Mouse (Mus musculus): ENCODE measurements around the gene Ryr2. TPM values are rescaled to one million over a fixed set of nuclear protein-coding genes. Genes with fewer than 3 reads are reported as not detected.

Gene Ryr2
- polyA plus RNA-seq, 1 experiment, result 0.68 TPM

DNA sequence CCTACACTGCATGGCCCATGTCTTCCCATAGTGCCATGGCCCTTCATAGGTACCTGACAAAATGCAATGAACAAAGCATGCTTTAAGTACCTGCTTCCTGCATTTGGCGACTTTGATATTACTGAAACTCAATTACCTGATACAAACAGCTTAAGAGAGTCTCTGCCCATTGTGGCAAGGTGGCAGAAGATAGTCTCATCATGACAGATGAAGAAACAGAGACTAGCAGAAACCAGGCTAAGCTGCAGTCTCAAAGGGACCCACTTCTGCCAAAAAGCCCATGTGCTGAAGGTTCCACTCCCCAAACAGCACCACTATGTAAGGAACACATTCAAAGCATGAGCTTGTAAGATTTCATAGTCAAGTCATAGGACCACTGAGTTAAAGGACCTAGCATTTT lies 7.8 kb downstream of the Ryr2 start:
- 89% methylated on average over 1 of the region's 1 CpGs for WGBS
- DNase-seq (ENCODE audit: low read depth, low spot score), result no peak

DNA sequence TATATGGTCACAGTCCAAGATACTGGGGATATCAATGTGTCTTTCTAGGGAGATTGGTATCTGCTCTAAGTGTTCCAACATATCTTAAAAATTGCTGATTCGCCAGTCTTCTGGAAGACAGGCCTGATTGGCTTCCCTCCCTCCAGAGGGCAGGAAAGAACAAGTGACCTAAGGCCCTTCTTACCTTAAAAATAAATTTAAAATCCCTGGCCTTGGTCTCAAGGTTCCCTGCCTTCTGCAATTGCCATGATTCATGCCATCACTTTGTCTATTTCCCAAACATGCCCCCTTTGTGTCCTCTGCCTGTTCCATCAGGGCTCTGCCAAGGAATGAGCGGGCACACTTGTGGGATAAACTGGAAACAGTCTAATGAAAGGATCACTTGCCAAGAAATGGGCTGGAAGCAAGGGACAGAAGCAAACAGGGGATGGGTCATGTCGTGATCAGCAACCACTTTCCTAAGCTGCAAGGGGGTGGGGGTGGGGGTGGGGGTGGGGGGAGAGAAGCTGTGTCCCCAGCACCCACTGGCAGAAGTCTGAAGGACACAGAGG lies 10.3 kb downstream of the Ryr2 start:
- no peak for DNase-seq (ENCODE audit: low read depth, low spot score)
- WGBS, result 77% methylated on average over 3 of the region's 3 CpGs

DNA sequence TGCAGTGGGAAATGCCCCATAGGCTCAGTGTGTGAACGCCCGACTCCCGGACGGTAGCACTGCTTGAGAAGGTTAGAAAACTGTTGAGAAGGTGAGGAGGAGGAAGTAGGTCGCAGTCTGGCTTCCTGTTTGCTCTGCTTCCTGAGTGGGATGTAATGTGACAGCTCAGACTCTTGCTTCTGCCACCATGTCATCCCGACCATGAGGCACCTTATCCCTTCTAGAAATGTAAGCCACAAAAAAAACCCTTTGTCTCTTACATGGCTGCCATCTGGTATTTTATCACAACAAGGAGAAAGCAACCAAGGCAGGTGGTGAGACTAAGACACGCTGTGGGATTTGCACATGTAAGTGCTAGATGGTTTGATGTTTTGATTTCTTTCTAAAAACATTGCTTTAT lies 12.2 kb downstream of the Ryr2 start:
- WGBS, result 71% methylated on average over 7 of the region's 7 CpGs
- DNase-seq (ENCODE audit: low read depth, low spot score), result no peak

DNA sequence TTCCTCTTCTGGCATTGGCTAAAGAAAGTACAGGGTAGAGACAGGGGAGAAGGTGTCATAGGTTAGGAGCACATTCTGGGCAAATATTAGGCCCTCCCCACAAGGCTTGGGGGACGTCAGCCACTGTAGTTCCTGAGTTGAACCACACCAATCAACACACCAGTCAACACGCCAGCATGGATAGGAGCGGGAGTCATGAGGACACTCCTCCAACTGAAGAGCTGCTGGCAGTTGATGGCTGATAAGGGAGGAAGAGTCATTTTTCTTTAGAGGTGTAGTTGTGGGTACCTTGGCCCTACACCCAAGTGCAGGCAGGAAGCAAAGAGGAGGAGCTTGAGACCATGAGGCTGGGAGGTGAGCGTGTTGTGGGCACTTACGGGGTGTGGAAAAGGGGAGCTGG lies 13.6 kb downstream of the Ryr2 start:
- 80% methylated on average over 5 of the region's 5 CpGs for WGBS
- no peak for DNase-seq (ENCODE audit: low read depth, low spot score)

DNA sequence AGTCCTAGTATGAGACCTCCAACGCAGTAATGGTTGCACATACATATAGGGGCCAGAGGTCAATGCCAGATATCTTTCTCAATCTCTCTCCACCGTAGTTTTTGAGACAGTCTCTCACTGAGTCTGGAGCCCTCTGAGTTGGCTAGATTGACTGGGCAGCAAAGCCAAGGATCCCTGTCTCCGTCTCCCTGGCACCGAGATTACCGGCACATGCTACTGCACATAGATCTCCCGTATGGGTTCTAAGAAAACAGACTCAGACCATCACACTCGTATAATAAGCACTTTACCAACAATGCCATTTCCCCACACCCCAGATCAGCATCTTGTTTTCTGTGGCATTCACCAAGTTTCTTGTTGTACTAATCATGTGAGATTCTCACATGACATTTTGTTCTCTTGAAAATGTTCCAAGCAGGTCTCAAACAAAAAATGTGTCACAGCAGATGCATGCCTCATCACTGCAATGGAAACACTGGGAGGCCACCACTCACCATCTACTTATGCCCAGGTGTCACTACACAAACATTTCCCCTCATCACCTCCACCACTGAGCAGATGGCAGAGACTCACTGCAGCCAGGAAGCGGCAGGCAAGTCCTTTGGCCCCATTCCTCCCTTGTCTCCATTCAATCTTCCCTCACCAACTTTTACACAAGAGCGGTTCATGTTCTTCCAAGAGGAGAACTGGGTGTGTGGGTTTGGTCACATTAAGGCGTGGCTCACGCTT lies 14.2 kb downstream of the Ryr2 start:
- 84% methylated on average over 11 of the region's 11 CpGs for WGBS
- no peak for DNase-seq (ENCODE audit: low read depth, low spot score)

DNA sequence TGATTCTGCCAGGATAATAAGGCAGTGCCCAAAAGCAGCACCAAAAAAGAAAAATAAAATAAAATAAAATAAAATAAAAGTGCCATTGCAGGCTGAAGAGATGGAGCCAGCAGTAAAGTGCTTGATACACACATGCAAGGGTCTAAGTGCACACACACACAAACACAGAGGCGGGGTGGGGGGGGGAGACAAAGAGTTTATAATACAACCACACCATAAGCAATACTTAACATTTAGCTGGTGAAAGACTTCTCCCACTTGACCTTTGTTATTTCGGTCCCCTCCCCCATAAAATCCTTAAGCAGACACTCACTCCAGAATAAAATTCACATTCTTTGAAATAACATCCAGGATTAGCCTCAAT lies 22.7 kb downstream of the Ryr2 start:
- WGBS, result 66% methylated on average over 2 of the region's 2 CpGs
- no peak for DNase-seq (ENCODE audit: low read depth, low spot score)

DNA sequence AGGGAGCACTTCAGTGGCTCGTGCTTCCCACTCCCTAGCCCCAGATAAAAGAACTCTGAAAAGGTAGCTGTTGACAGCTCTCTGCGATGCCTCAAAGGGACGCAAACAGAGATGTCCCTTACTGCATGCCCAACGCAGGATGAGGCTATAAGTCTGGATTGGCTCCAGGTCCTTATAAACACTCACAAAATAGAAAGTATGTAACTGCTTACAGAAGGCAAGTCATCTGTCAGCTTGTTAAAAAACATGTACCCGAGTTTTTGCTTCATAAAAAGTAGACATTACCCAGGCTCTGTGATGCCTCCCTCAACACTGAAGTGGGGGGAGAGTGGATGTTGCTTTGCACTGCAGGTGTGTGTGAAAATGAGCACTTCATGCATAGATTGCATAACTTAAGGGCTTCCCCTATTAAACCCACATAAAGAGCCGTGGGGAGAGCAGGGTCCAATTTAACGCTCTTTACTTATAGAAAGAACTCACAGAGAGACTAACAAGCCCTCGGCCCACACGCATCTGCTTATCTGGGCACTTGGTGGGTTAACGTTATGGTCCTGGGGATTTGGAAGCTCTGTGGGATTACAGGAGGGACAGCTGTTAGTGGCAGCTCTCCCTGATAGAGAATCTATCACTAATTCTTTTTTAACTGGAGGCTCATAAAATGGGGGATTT lies 23.2 kb downstream of the Ryr2 start:
- WGBS, result 47% methylated on average over 10 of the region's 10 CpGs
- DNase-seq (ENCODE audit: low read depth, low spot score), result no peak

DNA sequence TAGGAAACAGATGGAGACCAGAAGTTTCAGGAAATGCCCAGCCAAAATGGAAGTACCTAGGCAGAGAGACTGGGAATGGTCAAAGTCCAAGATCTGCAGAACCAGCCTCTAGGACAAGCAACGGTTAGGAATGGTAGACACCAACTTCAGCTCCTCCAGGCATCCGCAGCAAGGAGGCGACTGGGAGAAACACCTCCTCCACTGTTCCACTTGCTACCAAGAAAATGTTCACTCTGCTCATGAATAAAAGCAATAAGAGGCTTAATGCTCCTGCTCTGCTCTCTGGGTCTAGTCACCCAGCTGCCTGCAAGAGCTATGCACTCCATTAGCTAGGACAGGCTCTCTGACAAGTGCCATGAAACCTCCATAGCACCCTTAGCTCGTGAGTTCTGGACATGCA lies 26.2 kb downstream of the Ryr2 start:
- DNase-seq (ENCODE audit: low read depth, low spot score), result no peak
- 69% methylated on average over 4 of the region's 4 CpGs for WGBS

DNA sequence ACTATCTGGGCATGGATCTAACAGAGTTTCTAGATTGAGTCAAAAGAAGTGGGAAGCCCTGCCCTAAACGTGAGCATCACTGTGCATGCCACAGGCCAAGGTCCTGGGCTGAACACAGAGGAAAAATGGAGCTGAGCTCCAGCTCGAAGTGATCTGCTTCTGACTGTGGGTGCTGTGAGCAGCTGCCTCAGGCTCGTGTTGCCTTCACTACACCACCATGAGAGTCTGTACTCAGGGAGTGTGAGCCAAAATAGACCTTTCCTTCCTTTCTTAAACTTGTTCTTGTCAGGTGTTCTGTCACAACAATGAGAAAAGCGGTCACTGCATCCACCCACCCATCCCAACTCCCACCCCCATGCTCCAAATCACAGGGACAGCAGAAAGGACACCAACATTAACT lies 27.2 kb downstream of the Ryr2 start:
- WGBS, result 66% methylated on average over 4 of the region's 4 CpGs
- no peak for DNase-seq (ENCODE audit: low read depth, low spot score)

DNA sequence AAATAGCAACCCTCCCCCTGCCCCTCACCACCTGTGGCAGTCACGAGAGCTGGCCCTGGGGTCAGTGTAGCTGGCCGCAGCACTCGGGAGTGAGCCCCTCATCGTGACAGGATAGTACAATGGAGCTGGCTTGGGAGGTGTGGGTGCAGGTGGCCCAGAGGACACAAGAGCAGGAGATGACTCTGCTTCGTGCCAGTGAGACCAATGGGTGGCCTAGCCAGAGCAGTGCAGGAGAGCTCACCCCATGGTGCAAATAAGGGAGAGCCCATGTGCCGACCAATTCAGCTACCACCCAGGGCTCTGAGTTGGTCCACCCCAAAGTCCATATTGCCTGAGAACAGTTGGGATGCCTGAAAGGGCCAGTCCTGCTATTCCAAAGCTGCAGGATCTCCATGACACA lies 31.8 kb downstream of the Ryr2 start:
- no peak for DNase-seq (ENCODE audit: low read depth, low spot score)
- WGBS, result 85% methylated on average over 6 of the region's 6 CpGs

DNA sequence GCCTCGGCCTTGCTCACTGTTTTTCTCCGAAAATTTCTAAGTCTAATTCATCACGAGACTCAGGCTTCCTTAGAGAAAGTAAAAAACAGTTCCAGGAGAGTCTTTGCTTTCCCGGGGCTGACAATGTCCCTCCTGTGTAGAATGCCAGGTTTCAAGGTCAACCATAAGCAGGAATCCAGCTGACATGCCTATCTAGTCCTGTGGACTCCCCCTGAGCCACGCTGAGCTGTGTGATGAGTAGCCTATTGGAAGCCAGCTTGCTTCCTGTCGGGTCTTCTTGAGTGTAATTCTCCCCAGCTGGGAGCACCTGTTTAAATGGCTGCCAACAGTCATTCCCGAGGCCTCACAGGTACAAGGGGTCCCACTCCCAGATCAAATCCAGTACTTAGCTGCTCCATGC lies 34.2 kb downstream of the Ryr2 start:
- WGBS, result 46% methylated on average over 7 of the region's 7 CpGs
- DNase-seq (ENCODE audit: low read depth, low spot score), result no peak

DNA sequence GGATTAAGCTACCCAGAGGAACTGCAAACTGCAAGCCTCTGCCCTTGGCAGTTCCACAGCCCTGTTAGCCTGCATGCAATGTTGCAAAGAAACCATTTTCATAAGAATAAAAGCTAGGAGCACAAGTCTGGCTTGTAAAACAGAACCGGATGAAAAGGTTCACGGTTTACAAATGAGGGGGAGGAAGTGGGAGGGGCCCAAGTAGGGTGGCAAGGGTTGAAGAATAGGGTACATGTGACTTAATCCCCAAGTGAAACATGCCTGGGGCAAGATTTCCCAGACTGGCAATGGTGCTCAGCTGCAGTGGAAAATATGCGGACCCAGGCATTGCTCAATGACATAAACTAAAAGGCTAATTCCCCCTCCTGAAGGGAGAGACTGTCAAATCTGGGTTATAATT lies 34.6 kb downstream of the Ryr2 start:
- WGBS, result 43% methylated on average over 3 of the region's 3 CpGs
- no peak for DNase-seq (ENCODE audit: low read depth, low spot score)

DNA sequence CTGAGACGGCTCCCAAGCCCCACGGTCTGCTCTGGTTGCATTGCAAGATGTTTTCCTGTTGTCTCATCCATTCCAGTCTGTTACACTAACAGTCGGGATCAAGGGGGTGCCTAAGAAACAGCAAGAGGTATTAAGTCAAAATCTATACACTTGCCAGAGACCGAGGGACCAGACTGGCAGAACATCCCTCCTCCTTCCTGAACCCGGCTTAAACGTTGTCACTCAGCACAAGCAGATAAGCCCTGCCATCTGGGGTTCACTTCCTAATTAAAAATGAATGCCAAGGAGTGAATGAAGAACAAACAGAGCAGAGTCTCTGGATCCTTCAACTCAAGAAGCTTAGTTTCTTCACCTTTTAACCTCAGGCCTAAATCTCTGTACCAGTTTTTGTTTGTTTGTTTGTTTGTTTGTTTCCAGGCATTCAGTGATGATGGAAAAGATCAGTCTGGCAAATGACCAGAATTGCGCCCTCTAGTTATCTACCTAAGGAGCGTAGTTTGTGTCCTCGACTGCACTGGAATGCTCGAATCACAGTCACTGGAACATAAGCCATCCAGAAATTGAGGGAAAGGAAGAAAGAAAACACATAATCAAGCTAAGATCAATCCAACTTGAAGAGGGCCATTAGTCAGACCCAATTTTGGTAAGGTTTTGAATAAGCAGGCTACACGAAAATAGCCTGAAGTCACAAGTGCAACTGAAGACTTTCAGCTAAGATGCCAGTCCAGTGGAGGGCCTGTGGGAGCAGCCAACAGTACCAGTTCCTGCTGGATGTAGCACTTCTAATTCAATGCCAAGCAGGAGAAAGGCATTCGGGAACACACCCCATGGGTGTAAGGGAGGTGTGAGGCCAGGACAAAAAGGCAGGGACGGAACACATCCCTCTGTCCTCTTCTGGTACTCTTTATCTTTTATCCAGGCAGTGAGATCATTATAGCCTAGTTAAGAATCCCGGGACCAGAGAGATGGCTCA lies 36.3 kb downstream of the Ryr2 start:
- 77% methylated on average over 14 of the region's 14 CpGs for WGBS
- DNase-seq (ENCODE audit: low read depth, low spot score), result no peak

DNA sequence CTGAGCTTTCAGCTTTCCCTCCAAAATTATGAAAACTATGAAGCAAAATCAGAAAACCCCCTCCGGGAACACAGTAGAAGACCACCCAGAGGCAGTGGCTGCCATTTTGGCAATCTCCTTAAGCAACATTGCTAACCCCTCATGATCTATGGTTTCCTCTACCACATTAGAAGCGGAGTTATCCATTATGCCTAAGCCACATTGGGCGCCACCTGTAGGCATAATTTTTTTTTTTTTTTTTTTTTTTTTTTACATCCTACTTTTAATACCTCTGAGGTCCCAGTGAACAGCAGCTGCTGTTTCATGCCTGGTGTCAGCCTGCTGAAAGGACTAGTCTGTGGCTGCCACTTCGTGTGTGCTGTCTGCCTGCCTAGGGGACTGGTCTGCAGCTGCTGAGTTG lies 42.2 kb downstream of the Ryr2 start:
- WGBS, result 85% methylated on average over 4 of the region's 4 CpGs

DNA sequence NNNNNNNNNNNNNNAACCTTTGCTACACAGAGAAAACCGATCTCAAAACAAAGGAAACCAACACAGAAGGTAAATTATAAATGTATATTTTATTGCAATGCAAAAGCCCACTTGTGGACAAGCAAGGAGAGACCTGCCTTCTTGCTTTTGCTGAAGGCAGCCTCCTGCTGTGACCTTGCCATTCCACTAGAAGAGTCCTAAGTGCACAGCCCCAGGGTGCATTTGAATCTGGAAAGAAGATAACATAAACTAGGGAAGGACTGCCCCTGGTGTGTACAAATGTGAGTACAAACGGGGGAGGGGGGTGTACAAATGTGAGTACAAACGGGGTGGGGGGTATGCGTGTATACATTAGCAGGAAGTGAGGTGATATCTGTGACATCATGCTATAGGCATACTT lies 43.2 kb downstream of the Ryr2 start:
- WGBS, result 58% methylated on average over 4 of the region's 4 CpGs
- DNase-seq (ENCODE audit: low read depth, low spot score), result no peak

More for the DNA sequence above, 42.2 kb downstream of the Ryr2 start:
- DNase-seq (ENCODE audit: low read depth, low spot score), result no peak

DNA sequence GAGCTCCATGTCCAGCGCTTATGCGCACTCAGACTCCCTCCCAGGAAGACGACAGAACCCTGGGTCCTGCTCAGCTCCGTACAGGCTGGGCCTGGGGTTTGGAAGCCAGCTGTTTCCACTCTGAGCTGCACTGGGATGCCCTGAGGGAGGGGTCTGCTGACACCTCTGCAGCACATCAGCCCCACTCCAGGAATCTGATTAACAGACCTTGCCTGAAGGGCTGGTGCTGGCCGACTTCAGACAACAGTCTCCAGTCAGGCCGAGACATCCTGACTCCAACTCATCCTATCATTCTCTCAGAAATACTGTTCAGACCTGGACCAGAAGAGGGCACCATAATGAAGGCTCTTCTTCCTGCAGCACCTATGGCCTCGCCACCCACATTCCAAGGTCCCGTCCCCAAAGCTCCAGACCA lies 49.4 kb downstream of the Ryr2 start:
- 59% methylated on average over 8 of the region's 8 CpGs for WGBS
- no peak for DNase-seq (ENCODE audit: low read depth, low spot score)

DNA sequence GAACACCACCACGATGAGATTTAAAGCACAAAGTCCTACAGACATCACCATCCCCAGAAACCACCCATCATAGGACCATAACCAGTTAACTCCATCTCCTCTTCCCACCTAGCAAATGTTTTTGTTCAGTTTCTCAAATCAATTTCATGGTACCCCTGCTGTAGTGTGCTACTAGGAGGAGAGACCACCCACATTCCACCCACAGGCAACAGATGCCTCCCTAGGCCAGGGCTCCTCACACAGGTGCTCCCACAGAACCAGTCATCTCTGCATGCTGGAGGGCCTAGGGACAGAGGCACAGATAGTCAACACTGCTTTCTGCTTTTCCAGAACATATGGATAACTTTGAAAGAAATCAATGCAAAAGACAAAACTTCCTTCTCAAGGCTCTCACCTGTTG lies 50.8 kb downstream of the Ryr2 start:
- WGBS, result 72% methylated on average over 1 of the region's 1 CpGs
- no peak for DNase-seq (ENCODE audit: low read depth, low spot score)

DNA sequence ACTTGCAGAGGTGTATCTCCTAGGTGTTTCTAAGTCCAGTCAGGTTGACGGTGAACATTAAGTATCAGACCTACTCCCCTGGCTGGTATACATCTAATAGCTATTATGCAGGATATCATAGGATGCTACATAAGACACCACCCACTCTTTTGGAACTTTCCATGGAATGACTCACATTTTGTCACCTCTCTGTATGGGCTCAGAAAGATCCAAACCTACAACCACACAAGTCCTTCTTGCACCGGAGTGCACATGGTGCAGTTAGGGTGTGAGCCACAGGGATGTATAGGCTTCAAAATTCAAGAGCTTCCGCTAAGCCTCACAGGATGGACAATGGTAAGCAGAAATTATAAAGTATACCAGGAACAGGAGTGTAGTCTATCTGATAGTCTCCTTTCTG lies 52.8 kb downstream of the Ryr2 start:
- 93% methylated on average over 3 of the region's 3 CpGs for WGBS
- DNase-seq (ENCODE audit: low read depth, low spot score), result no peak

DNA sequence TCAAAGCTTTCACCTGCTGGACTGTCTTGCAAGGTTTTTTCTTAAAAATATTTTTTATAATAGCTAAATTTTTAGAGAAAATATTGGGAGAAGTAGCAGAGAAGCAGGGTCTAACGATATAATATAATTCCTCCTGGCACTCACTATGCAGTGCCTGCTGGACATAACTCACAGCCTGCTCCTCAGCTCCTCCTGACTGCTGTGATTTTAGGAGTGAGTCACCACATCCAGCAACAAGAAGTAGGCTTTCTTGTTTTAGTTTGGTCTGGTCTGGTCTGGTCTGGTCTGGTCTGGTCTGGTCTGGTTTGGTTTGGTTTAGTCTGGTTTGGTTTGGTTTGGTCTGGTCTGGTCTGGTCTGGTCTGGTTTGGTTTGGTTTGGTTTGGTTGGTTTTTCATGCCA lies 55.9 kb downstream of the Ryr2 start:
- DNase-seq (ENCODE audit: low read depth, low spot score), result no peak
- WGBS, result 54% methylated on average over 1 of the region's 1 CpGs

DNA sequence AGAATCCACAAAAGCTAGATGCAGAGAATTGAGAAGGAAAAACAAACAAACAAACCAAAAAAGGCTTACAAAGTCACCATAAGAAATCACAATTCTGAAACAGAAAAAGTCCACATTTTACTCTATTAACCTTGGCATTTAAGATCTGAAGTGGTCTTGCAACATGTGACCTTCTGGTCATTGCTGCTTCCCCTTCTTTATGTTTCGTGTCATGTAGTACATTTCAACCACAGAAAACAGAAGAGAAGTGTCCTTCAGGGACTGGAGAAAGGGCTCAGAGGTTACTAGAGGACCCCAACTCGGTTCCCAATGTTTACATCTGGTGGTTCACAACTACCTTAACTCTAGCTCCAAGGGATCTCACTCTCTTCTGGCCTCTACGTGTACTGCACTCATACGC lies 59.7 kb downstream of the Ryr2 start:
- 66% methylated on average over 4 of the region's 4 CpGs for WGBS

More for the DNA sequence above, 59.7 kb downstream of the Ryr2 start:
- DNase-seq (ENCODE audit: low read depth, low spot score), result no peak
